Mouse (Mus musculus) testis, adult 2 months (tissue): ENCODE data around the gene Gabrr2.
A peak's percentile ranks its signal among the peaks of the same experiment; 100 is the strongest.

Experiments used
- CTCF ChIP-seq: fragments of 200-500 bp; IDR thresholded peaks from 2 replicates; pipeline ENCODE4 v1.5.1; 2012; ENCODE audit warnings: low read depth, mild to moderate bottlenecking, inconsistent platforms, low read length, moderate library complexity; ENCODE audit not compliant: control insufficient read depth, insufficient read depth, insufficient replicate concordance
- POLR2A ChIP-seq: fragments of 200-500 bp; IDR thresholded peaks from 2 replicates; pipeline ENCODE4 v1.6.1; 2012; ENCODE audit warnings: low read depth, mild to moderate bottlenecking, inconsistent platforms, low read length, moderate library complexity; ENCODE audit not compliant: control insufficient read depth

- TF ChIP-seq CTCF (peak; percentile 13; the same call in 1 of the 2 replicates), POLR2A (no peak)
Measured at GRCm38 (mm10) chr4:33124493-33124892, 61.7 kb downstream of the Gabrr2 start.
